Mouse (Mus musculus) spleen, adult 2 months (tissue): ENCODE results near the gene Dok7.

Experiments
- CTCF ChIP-seq: fragments of 200-500 bp; IDR thresholded peaks from 2 replicates; pipeline ENCODE4 v1.5.1; 2011; ENCODE audit warnings: mild to moderate bottlenecking, inconsistent platforms; ENCODE audit not compliant: insufficient read depth, insufficient read length, insufficient replicate concordance; ENCODE audit errors: extremely low read depth
- POLR2A ChIP-seq: fragments of 200-500 bp; IDR thresholded peaks from 2 replicates; pipeline ENCODE4 v1.6.1; 2011; ENCODE audit warnings: low read depth, low read length, inconsistent platforms

DNA sequence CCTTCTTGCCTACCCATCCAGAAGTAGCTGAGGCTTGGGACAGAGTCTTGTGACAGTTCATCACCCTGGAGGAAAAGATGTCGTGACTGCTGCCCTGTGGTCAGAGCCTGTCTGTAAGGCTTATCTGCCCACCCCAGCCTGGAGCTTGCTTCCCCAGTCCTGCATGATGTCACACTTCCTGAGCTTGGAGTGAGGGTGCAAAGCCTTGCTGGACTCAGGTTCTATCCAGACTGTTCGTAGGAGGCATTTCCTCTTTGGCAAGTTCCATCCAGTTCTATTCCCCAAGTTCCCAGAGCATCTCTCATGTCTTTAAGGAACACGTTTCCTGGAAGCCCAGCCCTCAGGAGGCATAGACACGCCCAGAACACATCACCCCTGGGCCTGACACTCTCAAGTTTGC, 20.8 kb upstream of the Dok7 start:
- TF ChIP-seq CTCF: no peak
- TF ChIP-seq POLR2A: no peak
